Mouse (Mus musculus) bone marrow, adult 2 months (tissue): ENCODE results near the gene Ttpal. TPM values are rescaled to one million over a fixed set of nuclear protein-coding genes. Genes with fewer than 3 reads are reported as not detected.

Experiments
- H3K27ac ChIP-seq: fragments of 200-500 bp; 2 replicates; pipeline ENCODE4 v1.5.1; 2012; ENCODE audit warnings: low read depth, mild to moderate bottlenecking, control low read depth, inconsistent platforms, low read length; ENCODE audit not compliant: control insufficient read depth, poor library complexity, insufficient read depth
- H3K4me1 ChIP-seq: fragments of 200-500 bp; 2 replicates; pipeline ENCODE4 v1.6.1; 2011; ENCODE audit warnings: low read length; ENCODE audit not compliant: control insufficient read depth, insufficient read depth
- H3K4me3 ChIP-seq: fragments of 200-500 bp; replicated peaks from 2 replicates; pipeline ENCODE3; 2011; ENCODE audit warnings: mild to moderate bottlenecking, low read depth, low read length, control low read depth; ENCODE audit not compliant: control insufficient read depth
- CTCF ChIP-seq: fragments of 200-500 bp; IDR thresholded peaks from 2 replicates; pipeline ENCODE4 v1.5.1; 2011; ENCODE audit warnings: low read length, control low read depth; ENCODE audit not compliant: control insufficient read depth, insufficient read depth
- POLR2A ChIP-seq: fragments of 200-500 bp; IDR thresholded peaks from 2 replicates; pipeline ENCODE4 v1.6.1; 2011; ENCODE audit warnings: low read depth, mild to moderate bottlenecking, control low read depth, low read length, borderline replicate concordance; ENCODE audit not compliant: control insufficient read depth
- WGBS: fragments of 180-500 bp; shearing (Covaris S2); methylation state at CpG from one replicate; pipeline ENCODE4 v1.1.7; 2018; 5-methylcytosine and 5-hydroxymethylcytosine counted together
- polyA plus RNA-seq: library from polyadenylated mRNA; stranded (reverse); fragments of >200 nt; gene quantifications from 2 replicates; pipeline ENCODE4 v1.2.4, GENCODE M21; 2011; ENCODE audit warnings: low replicate concordance; ENCODE audit not compliant: missing spikeins, insufficient read depth, insufficient read length

The Ttpal gene
- polyA plus RNA-seq, 1 experiment, result 19.8 TPM

- WGBS, result 89% methylated on average over 4 of the region's 4 CpGs
- Histone ChIP-seq H3K4me3 (no peak overlapping the region), H3K27ac (no peak overlapping the region), H3K4me1 (no peaks in the 10 kb centered on the region)
- no peak for TF ChIP-seq CTCF
- no peak for TF ChIP-seq POLR2A
Observed at GRCm38 (mm10) chr2:163631223-163631622, 29.1 kb downstream of the Ttpal start.

- H3K27ac ChIP-seq, result no peak overlapping the region
- TF ChIP-seq POLR2A (no peak), CTCF (no peak)
- no peaks in the 10 kb centered on the region for H3K4me1 ChIP-seq
- WGBS, result 94% methylated on average over 2 of the region's 2 CpGs
- H3K4me3 ChIP-seq, result no peak overlapping the region
Observed at GRCm38 (mm10) chr2:163631715-163632114, 29.6 kb downstream of the Ttpal start.

- WGBS, result 78% methylated on average over 2 of the region's 2 CpGs
- Histone ChIP-seq H3K4me1 (no peaks in the 10 kb centered on the region; the same call in 1 of the 2 replicates), H3K4me3 (no peak overlapping the region), H3K27ac (no peak overlapping the region)
- TF ChIP-seq POLR2A (no peak), CTCF (no peak)
Observed at GRCm38 (mm10) chr2:163634211-163634610, 32.1 kb downstream of the Ttpal start.

- H3K4me1 ChIP-seq, result peaks cover under 1% of the 10 kb centered on the region; the same call in 1 of the 2 replicates
- H3K27ac ChIP-seq, result no peak overlapping the region
- 60% methylated on average over 2 of the region's 2 CpGs for WGBS
- TF ChIP-seq CTCF (no peak), POLR2A (no peak)
- H3K4me3 ChIP-seq, result no peak overlapping the region
Observed at GRCm38 (mm10) chr2:163636057-163636456, 33.9 kb downstream of the Ttpal start.

- H3K4me3 ChIP-seq, result no peak overlapping the region
- H3K27ac ChIP-seq, result no peak overlapping the region
- TF ChIP-seq POLR2A (no peak), CTCF (no peak)
- peaks cover 2% of the 10 kb centered on the region; the same call in 1 of the 2 replicates for H3K4me1 ChIP-seq
- WGBS, result 14% methylated on average over 5 of the region's 5 CpGs
Observed at GRCm38 (mm10) chr2:163637655-163638266, 35.6 kb downstream of the Ttpal start.

GRCm38 (mm10) chr2:163640493-163640892, 38.4 kb downstream of the Ttpal start:
- H3K4me3 ChIP-seq, result no peak overlapping the region

GRCm38 (mm10) chr2:163641681-163642080, 39.6 kb downstream of the Ttpal start:
- Histone ChIP-seq H3K4me1 (peaks cover 2% of the 10 kb centered on the region; the same call in 1 of the 2 replicates), H3K4me3 (peak overlapping the region; percentile 46), H3K27ac (peak overlapping the region; percentile 82)
- WGBS, result 7% methylated on average over 3 of the region's 3 CpGs
- no peak for TF ChIP-seq CTCF

More at GRCm38 (mm10) chr2:163640493-163640892, 38.4 kb downstream of the Ttpal start:
- H3K27ac ChIP-seq, result peak overlapping the region; percentile 3; the same call in 1 of the 2 replicates
- peaks cover 2% of the 10 kb centered on the region; the same call in 1 of the 2 replicates for H3K4me1 ChIP-seq
- 12% methylated on average over 3 of the region's 3 CpGs for WGBS
- TF ChIP-seq POLR2A, result no peak
- no peak for TF ChIP-seq CTCF

GRCm38 (mm10) chr2:163642685-163643575, 40.8 kb downstream of the Ttpal start:
- H3K27ac ChIP-seq, result peak overlapping the region; percentile 100
- peak; percentile 32; the same call in 1 of the 2 replicates for TF ChIP-seq POLR2A
- TF ChIP-seq CTCF, result no peak
- H3K4me3 ChIP-seq, result peak overlapping the region; percentile 95
- WGBS, result 4% methylated on average over 30 of the region's 30 CpGs
- H3K4me1 ChIP-seq, result peaks cover 2% of the 10 kb centered on the region; the same call in 1 of the 2 replicates
